Mouse (Mus musculus) spleen, adult 18-20 months (tissue): ENCODE results near the gene Klhdc10.

Experiments
- DNase-seq, 2 experiments: peaks; one replicate each; pipeline ENCODE4 v3.0.0; 2022; ENCODE audit warnings: mixed read lengths in 2 of 2

Klhdc10 gene

GRCm38 (mm10) chr6:30403465-30403864 is 1.8 kb downstream of the Klhdc10 start:
- peak; percentile 10 to 33 for DNase-seq

DNA sequence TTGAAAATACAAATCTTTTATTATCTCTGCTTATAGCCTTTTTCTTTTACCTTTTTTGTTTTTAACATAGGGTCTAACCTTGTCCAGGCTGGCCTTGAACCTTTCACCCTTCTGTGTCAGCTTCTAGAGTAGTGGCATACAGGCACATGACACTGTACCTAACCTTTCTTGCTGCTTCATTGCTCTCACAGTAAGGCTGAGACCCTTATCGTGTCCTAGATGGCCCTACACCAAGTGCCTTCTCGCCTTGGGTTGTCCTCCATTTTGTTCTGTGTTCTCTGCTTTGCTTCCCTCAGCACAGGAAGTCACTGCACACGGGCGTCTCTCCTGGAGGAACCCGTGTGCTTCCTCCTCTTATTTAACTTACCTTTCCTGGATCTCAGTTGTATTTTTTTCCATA is 3.0 kb downstream of the Klhdc10 start:
- DNase-seq = no peak

- no peak for DNase-seq
These were observed 6.6 kb downstream of the Klhdc10 start for GRCm38 (mm10) chr6:30408276-30408675.

DNA sequence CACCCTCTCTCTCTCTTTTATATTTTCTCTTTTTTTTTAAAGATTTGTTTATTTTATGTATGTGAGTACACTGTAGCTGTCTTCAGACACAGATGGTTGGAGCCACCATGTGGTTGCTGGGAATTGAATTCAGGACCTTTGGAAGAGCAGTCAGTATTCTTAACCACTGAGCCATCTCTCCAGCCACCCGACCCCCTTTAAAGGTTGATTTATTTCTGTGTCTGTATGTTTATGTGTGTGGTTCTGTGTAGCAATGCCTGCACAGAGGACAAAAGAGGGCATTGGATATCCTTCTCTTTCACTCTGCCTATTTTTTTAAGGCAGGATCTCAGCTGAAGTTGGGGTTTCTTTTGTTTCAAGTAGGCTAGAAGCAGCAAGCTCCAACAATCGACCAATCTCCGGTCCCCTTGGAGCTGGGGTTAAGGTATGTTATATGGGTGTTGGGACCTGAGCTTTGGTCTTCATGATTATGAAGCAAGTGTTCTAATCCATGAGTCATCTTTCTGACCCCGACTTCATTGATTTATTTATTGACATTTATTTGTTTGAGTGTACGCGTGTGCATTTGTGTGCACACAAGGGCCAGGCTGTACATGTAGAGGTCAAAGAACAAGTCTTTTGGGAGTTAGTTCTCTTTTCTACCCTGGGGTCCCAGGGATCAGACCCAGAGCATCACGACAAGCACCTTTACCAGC is 7.9 kb downstream of the Klhdc10 start:
- no peak for DNase-seq

- DNase-seq = no peak
These were observed 9.6 kb downstream of the Klhdc10 start for GRCm38 (mm10) chr6:30411311-30411710.

GRCm38 (mm10) chr6:30416126-30416525 is 14.5 kb downstream of the Klhdc10 start:
- DNase-seq = no peak

- no peak for DNase-seq
These were observed 15.1 kb downstream of the Klhdc10 start for GRCm38 (mm10) chr6:30416801-30417200.

- no peak for DNase-seq
These were observed 31.0 kb downstream of the Klhdc10 start for GRCm38 (mm10) chr6:30432461-30433192.

- no peak for DNase-seq
These were observed 34.8 kb downstream of the Klhdc10 start for GRCm38 (mm10) chr6:30436476-30436875.

DNA sequence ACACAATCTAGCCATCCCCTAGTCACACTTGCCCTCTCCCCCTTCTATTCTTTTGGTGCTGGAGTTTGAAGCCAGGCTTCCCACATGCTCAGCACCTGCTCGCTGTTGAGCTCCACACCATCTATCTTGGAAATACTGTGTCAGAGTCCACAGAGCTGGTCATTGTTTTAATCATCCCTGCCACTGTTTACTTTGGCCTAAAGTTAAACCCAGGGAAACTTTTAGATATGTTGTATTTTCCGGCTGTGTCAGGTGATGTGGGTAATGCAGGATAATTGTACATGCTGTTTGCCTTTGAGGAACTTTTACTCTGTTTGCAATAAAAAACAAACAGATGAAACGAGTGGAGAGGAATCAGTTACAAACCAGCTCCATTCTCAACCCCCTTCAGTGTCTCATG is 35.4 kb downstream of the Klhdc10 start:
- no peak for DNase-seq

DNA sequence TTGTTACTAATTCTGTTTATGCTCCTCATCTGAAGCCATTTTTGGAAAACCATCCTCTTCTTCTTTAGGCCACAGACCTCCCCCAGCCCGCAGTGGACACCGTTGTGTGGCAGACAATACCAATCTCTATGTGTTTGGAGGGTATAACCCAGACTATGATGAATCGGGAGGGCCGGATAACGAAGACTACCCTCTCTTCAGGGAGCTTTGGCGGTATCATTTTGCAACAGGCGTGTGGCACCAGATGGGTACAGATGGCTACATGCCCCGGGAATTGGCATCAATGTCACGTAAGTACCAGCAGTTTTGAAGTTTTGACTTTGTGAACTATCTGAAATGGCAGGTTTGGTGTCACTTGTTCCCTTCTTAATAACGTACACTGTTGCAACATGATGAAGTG is 37.9 kb downstream of the Klhdc10 start:
- DNase-seq = no peak

DNA sequence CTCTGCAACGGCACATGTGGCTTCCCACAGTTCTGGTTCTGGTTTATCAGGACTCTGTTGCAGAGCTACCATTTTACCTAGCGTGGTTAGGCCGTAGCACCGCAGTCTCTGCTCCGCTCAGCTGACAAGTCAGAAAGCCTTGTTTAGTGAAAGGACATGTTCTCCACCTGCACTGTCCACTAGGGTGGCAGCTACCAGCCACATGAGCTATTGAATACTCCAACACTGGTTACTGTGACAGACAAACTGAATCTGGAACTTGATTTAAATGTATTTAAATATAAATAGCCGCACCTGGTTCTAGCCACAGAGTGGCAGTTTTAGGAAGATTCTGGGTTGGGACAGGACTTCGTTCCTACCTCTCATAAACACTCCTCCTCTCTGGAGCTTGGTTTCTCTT is 55.3 kb downstream of the Klhdc10 start:
- DNase-seq = no peak

- DNase-seq = no peak
These were observed 57.0 kb downstream of the Klhdc10 start for GRCm38 (mm10) chr6:30458626-30459025.

- no peak for DNase-seq
These were observed 57.5 kb downstream of the Klhdc10 start for GRCm38 (mm10) chr6:30459056-30459747.

GRCm38 (mm10) chr6:30459811-30460749 is 58.4 kb downstream of the Klhdc10 start:
- peak; percentile 55 to 81 for DNase-seq

GRCm38 (mm10) chr6:30460750-30461446 is 59.2 kb downstream of the Klhdc10 start:
- no peak for DNase-seq

GRCm38 (mm10) chr6:30461755-30462344 is 60.2 kb downstream of the Klhdc10 start:
- no peak for DNase-seq

DNA sequence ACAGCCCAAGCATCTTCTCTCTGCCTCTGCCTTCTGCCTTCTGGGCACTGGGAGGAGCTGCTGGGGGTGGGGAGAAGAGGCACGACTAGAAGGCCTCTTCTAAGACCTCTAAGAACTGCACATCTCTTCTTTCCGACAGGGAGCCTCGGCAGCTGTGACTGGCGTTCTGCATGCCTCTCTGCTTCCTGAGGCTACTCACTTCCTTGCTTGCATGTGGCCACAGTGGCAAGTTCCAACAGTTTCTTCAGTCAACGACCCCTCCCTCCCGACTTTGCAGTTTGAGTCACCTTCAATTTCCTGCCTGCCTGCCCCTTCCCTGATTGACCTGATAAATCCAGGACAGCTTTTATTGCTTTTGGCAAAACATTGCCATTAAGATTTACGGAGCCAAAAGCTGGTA is 61.2 kb downstream of the Klhdc10 start:
- no peak for DNase-seq

GRCm38 (mm10) chr6:30465586-30465985 is 63.9 kb downstream of the Klhdc10 start:
- DNase-seq = no peak

DNA sequence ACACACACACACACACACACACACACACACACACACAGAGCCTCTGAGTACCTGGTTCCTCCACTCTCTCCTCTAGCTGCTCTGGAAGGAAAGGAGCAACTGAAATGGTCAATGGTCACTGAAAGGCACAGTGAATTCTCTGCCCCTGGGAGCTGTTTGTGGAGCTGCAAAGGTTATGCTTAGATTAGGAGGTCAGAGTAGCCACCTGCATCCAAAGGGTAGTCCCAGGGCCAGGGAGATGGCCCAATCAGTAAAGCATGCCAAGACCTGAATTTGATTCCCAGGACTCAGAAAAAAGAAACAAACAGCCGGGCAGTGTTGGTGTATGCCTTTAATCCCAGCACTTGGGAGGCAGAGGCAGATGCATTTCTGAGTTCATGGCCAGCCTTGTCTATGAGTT is 66.4 kb downstream of the Klhdc10 start:
- no peak for DNase-seq

DNA sequence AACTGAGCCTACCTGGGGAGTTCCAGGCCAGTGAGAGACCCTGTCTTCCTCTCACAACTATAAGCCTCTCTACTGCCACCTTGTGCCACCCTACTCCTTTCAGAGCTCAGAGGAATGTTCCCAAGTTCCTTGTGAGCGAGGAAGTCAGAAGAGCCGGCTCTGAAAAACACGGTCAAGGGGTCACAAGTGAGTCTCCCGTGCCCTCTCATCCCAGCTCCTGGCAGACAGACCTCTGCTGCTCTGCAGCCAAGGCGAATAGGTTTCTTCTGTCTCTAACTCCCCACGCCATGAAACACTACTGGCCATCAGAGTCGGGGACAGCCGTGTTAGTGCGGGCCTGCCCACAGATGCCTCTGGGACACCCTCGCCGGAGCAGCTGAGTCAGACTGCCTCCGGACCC is 67.0 kb downstream of the Klhdc10 start:
- DNase-seq = no peak

GRCm38 (mm10) chr6:30469370-30469769 is 67.7 kb downstream of the Klhdc10 start:
- no peak for DNase-seq
